Mouse (Mus musculus): ENCODE measurements around the gene Mitd1.

Gene Mitd1

DNA sequence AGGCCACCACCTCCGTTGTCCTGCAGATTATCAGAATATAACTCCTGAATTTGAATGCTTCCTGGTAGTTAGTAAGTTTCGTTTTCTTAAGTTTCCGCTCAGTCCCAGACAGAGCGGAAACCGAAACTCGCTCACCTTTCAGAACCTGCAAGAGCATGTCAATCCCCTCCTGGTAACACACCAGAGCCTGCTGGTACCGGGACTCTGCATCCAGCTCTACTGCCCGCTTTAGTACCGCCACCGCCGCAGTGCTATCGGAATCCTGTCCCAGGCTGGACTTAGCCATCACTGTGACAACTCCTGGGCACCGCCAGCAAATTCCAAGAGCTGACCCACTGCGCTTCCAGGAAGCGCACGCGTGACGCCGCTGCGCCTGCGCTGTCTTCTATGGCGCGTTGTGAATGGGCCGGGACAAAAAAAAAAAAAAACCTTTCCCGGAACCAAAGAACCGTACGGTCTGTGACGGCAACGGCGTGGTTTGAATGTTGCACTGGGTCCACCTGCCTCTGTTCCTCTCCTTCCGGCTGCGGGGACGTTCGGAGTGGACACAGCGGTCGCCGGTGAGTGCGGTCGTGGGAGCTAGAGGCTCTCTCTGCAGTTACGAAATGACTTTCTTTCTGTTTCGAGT lies at the start of gene Mitd1, which contains the start of gene Mrpl30:
Mitd1 (minus strand) TSS at position 387 of the 628 bp plus-strand sequence.
Mrpl30 (plus strand) TSS at position 453 of the 628 bp plus-strand sequence.
- peak; percentile 93 for DNase-seq (ENCODE audit: extremely low read depth, insufficient read length, low spot score)

DNA sequence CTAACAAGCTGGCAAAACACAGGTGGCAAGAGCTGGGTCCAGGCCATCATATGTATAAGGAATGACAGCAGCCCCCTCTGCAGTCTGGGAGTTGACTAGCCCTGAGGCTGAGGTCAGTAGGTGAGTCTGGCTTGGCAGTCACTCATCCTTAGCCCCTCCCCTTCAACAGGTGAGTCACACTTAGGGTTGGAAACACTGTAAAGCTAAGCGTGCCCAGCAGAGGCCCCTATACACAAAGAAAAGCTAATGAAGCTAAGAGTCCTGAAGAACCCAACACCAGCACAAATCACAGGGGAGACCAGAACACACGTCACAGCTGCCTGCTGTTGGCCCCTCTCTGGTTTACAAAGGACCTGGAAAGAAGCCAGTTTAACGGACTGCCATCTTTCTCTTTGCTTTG lies 41.6 kb upstream of the Mitd1 start:
- DNase-seq (ENCODE audit: extremely low read depth, insufficient read length, low spot score), result peak; percentile 27

DNA sequence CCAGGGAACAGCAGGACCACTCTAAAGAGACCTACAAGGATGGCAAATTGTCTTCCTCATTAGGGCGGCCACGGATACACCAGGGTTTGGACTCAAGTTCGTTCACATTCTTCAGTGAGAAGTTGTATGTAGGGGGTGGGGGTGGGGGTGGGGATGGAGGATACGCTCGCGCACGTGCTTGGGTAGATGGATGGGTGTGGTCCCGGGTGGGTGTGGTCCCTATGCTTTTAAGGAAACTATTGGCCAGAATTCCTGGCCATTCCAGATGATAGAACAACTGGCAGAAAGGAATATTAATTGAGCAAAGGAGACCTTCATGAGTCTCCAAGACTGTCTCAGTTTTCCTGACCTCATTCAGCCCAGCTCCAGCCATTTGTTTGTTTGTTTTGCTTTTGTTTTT lies 35.8 kb upstream of the Mitd1 start:
- no peak for DNase-seq (ENCODE audit: extremely low read depth, insufficient read length, low spot score)

DNA sequence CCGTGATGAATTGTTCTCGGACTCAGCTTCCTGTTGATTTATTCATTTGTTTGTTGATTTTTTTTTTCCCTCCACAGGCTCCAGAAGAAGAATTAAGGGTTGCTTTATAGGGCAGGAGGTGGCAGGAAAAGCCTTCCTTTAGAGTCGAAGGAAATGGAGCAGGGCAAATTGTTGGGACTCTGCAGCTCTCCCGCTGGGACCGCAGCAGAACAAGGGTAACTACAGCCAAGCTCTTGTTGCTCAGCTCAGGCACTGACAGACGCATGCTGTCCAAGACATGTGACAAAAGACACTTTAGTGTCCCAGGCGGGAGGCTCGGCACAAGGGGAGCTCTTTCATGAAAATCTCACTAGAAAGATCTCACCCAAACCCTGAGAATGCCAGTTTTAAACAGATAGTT lies 32.3 kb upstream of the Mitd1 start:
- DNase-seq (ENCODE audit: extremely low read depth, insufficient read length, low spot score), result no peak

DNA sequence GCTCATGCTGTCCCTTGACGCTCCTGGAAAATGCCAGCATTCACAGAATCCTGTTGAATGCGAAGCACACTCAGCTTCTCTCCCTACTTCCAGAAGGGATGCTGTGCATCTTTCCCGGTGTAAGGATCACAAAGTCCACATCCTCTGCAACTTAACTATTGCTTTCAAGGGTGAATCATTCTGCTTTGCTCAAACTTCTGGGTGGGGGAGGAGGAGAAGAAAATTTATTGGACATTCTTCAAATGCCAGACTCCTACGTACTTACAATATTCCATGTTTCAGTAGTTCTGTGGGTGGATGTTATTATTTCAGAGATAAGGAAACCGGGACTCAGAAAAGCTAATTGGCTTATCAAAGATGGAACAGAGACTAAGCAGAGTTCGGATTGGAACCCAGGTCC lies 27.9 kb upstream of the Mitd1 start:
- DNase-seq (ENCODE audit: extremely low read depth, insufficient read length, low spot score), result no peak

DNA sequence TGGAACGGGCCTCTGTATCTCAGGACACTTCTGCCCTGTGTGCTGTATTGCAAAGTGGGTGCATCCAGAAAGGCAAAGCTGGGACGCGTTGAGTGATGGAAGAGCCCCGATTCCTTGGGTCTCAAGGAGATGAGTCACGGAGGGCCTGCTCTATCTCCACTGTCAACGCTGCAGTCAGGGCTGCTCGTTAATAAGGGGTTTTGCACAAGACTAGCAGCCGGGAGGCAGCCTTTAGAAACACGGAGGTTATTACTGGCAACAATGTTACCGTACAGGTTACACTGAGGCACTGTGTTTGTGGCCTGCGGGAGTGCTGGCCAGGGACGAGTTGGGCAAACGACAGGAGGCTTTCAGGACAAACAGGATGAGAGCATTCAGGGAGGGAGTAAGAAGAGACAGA lies 27.5 kb upstream of the Mitd1 start:
- no peak for DNase-seq (ENCODE audit: extremely low read depth, insufficient read length, low spot score)

DNA sequence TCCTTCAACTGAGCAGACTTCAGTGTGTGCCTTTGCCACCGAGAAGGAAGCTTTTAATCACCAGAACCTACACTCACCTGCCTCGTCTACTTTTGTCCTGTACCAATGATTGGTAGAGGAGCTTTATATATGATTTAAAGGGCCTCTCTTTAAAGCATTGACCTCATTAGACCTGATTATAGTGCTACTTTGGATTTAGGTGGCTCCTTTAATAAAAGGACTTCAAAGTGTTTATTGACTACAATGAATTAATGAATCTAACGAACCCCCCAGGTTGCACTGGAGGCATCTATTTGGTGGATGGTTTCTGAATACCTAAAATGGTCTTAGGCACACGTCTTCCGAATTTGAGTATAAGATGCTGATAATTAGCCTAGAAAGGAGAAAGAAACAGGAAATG lies 26.2 kb upstream of the Mitd1 start, which contains the start of gene Lyg2:
Lyg2 (minus strand) TSS at position 101 of the 400 bp plus-strand sequence.
- DNase-seq (ENCODE audit: extremely low read depth, insufficient read length, low spot score), result no peak

DNA sequence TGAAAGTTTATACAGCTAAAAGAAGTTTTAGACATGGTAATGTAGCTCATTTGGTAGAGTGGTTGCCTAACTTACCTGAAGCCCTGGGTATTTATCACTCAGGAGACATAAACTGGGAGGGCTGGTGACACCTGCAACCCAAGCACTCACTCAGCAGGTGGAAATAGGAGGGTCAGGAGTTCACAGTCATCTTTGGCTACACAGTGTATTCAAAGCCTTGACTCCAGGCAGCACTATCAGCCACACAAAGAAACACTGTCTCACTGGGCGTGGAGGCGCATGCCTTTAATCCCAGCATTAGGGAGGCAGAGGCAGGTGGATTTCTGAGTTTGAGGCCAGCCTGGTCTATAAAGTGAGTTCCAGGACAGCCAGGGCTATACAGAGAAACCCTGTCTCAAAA lies 22.5 kb upstream of the Mitd1 start:
- DNase-seq (ENCODE audit: extremely low read depth, insufficient read length, low spot score), result no peak

DNA sequence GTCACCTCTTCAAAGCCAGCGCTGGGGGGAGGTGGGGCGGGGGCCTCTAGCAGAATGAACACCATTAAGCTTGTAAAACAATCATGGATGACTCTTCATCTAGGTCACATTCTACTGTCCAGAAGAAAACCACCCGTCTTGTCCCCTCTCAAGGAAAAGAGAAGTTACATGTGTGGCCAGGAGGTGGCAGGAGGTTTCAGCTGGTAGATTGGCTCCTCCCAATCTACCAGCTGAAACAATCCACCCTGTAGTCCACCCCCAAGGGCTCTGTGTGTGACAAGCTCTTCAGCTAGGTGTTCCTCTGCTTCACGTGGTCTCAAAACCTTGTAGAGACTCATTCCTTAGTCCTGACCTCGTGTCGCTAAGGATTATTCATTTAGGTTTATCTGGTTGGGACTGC lies 13.0 kb upstream of the Mitd1 start:
- peak; percentile 9 for DNase-seq (ENCODE audit: extremely low read depth, insufficient read length, low spot score)

DNA sequence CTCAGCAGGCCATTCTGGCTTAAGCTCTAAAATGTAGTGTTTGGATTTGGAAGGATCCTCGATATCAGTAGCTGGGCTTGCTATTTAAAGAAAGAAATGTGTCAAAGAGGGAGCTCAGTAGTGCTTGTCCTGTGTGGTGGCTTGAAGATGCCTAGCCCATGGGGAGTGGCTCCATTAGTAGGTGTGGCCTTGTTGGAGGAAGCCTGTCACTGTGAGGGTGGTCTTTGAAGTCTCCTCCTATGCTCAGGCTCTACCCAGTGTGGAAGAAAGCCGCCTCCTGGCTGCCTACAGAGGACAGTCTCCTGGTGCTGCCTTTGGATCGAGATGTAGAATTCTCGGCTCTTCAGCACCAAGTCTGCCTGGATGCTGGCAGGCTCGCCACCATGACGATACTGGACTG lies 10.1 kb upstream of the Mitd1 start:
- no peak for DNase-seq (ENCODE audit: extremely low read depth, insufficient read length, low spot score)

DNA sequence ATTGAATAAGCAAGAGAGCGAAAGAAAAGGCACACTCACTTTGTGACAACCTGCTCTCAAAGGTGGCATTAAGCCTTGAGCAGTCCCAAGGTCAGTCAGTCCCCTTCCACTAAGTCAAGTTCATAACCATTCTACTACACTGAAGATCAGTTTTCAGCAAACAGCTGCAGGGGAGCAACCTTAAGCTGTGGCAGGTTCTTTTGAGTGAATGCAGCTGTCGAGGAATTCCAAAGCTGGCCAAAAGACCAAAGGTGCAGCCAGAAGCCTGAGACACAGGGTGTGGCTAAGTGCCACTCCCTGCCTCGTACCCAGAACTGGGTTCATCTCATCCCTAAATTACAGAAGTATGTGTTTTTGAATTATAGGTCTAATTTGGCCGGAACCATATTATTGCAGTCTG lies 9.6 kb upstream of the Mitd1 start:
- DNase-seq (ENCODE audit: extremely low read depth, insufficient read length, low spot score), result no peak

DNA sequence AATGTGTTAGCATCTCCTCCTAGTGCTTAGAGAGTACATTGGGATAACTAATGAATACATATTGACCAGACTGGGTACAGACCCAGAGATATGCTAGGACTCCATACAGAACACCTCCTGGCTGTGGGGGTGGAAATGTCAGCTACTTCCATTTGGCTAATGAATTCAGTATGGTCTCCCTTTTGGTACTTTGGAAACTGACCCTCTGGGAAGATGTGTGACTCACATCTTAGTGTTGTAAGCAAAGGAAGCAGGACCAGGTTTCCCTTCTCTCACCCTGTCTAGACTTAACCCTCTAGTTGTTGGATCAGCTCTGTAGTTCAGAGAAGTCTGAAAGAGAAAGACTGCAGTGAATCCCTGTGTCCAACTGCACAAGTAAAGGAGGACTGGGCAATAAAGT lies 4.4 kb upstream of the Mitd1 start:
- DNase-seq (ENCODE audit: extremely low read depth, insufficient read length, low spot score), result no peak

DNA sequence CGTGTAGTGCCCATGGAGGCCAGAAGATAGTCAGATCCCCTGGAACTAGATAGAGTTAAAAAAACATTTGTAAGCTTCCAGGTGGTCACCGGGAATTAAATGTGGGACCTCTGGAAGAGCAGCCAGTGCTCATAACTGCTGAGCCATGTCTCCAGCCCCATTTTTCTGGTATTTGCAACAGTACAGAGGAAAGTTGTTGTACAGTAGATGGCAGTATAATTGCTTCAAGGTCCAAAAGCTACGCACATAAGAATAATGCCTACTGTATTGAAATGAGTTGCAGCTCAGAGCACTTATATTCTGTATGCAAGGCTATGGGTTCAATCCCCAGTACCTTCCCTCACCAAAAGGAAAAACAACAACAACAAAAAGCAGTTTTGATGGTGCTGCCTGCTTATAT lies 1.2 kb upstream of the Mitd1 start:
- DNase-seq (ENCODE audit: extremely low read depth, insufficient read length, low spot score), result no peak

DNA sequence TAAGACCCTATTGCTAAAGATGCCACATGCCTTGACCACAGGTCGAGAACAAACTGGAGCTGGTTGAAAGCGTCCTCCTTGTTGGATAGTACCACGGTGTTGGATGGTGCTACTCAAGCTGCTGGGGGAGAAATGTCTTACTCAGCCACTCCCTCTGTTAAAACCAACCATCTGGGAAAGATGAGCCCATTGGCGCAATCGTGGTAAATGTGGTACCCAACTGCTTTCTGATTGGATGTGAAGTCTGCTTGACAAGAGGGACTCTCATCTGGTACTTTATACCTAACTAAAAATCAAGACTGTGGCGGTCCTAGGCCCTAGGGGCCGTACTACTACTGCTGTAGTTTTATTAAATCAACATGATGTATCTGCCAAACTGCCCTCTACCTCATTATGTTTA lies 1.0 kb downstream of the Mitd1 start:
- no peak for DNase-seq (ENCODE audit: extremely low read depth, insufficient read length, low spot score)

DNA sequence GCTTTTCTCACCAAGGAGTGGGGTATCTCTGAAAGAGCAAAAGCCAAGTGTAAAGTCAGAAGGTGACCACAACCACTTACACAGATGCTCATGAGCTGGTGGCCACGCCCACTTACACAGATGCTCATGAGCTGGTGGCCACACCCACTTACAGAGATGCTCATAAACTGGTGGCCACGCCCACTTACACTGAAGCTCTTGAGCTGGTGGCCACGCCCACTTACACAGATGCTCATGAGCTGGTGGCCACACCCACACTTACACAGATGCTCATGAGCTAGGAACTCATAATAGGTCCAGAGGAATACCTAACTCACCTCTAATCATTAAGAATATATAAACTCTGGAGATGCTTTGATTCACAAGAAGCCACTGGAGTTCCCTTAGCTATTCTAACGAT lies 5.8 kb downstream of the Mitd1 start:
- DNase-seq (ENCODE audit: extremely low read depth, insufficient read length, low spot score), result peak; percentile 20

DNA sequence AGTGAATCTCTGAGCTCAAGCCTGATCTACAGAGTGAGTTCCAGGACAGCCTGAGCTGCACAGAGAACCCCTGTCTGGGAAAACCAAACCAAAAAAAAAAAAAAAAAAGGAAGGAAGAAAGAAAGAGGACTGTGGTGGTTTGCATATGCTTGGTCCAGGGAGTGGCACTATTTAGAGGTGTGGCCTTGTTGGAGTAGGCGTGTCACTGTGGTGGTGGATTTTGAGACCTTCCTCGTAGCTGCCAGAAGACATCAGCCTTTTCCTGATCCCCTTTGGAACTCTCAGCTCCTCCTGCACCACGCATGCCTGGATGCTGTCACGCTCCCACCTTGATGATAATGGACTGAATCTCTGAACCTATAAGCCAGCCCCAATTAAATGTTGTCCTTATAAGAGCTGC lies 6.8 kb downstream of the Mitd1 start:
- DNase-seq (ENCODE audit: extremely low read depth, insufficient read length, low spot score), result no peak

DNA sequence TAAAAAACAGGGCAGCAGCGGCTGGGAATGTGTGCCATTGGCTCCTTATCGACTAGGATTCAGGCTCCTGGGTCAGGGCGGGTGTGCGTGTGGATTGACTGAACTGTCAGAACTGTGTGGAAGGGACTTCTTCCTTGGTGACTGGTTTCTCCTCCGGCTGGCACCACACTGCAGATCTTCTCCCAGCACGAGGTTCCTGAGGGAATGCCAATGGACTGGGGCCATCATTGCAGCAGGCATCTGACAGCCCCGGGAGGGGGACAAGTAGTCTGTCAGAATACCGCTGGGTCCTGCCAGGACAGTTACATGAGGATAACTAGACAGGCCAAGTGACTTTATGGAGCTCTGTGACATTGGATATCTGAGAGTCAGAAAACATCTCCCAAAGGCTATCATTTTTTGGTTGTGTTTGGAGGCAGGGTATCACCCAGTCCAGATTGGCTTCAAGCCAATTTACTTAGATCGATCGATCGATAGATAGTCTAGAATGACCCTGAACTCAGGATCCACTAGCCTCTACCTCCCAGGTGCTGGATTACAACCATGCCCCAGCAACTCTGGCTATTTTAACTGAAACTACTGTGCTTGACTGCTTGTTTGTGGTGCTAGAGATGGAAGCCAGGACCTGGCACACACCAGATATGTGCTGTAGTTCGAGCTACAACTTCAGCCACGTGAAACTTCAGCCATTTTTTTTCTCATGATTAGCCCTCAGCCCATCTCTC lies 12.3 kb downstream of the Mitd1 start:
- DNase-seq (ENCODE audit: extremely low read depth, insufficient read length, low spot score), result no peak

DNA sequence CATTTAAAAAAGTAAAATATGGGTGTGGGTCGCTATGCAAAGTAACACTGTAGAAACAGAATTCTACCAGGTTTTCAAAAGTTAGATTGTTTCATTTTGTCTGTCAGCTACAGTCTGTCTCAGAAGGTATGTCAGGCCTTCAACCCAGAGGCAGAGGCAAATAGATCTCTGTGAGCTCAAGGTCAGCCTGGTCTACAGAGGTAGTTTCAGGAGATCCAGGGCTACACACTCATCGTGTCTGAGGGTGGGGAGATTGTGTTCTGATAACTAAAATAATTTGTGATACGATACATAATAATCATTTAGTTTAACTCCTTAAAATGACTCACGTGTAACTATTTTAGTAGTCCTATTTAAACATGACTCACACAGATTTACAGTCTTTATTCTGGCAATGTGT lies 17.1 kb downstream of the Mitd1 start:
- DNase-seq (ENCODE audit: extremely low read depth, insufficient read length, low spot score), result no peak

DNA sequence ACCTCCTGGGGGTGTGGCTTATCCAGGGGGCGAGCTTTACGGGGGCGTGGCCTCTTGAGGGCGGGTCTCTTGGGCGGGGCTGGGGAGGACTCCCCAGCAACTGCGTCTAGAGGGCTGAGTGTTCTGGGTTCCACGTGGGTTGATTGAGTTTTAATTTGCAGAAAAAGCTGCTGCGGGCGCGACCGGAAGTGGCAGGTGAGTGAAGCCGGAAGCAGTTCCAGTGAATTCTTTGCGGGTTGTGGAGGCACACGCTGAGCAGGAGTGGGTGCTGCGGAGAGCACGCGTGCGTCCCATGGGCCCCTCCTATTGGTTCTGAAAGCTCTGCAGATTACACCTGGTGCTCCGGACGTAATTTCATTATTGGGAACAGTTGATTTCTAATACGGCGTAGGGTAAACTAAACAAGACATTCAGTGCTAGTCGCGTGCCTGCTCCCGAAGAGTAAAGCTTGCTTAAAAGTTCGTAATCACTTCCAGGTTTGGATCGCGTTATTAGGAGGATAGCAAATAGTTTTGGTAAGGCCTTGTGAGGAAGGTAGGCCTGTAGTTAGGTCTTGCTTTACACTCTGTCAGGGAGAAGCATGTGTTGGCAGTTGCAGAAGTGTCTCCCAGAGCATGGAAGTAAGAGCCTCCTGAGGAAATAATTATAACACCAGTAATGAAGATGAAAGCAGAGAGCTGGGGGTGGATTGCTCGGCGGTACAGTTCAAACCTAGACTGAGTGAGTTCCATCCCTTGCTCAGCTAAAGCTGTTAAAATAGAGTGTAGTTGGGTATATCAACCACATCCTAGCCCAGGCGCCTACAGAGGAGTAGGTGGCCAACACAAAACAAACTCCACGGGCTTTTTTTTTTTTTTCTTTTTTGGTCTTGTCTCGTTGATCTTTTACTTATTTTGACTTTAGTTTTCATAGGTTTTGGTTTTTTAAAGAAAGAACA lies 17.8 kb downstream of the Mitd1 start:
- DNase-seq (ENCODE audit: extremely low read depth, insufficient read length, low spot score), result peak; percentile 91

DNA sequence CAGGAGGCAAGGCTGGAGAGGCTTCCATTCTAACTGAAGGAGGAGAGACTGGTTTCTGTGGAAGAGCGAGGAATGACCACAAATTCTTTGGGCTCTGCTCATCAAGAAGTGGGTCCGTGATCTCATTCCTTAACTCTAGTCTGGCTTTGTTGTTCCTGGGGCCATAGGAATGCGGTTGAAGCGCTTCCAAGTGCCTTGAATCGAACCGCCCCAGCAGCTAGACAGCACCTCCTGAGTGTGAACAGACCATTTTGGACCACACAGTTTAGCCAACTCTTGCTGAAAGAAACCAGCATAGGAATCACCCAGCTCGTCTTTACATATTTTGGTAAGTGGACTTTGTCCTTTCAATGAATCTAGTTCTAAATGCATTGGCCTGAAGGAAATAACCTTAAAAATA lies 18.5 kb downstream of the Mitd1 start, which contains the start of gene Lipt1:
Lipt1 (plus strand) TSS at position 35 of the 400 bp plus-strand sequence.
- DNase-seq (ENCODE audit: extremely low read depth, insufficient read length, low spot score), result no peak

DNA sequence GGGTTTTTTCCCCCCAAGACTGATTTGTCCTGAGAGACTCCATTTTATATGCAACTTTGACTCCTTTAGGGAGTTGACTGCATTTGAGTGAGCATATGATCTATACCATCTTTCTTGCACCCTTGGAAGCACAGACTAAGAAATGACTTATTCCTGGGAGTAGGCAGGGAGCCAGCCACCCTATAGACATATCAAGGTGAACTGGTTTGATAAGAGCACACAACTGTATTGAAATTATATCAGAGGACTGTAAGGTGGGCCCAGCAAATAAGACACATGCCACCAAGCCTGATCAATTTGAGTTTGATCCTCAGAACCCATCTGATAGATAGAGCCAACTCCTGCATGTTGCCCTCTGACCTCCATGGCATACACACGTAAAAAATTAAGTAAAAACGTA lies 20.8 kb downstream of the Mitd1 start:
- DNase-seq (ENCODE audit: extremely low read depth, insufficient read length, low spot score), result no peak
